Mouse (Mus musculus): ENCODE measurements around the gene Zfp90.

- no peak for TF ChIP-seq POLR2A (IDR thresholded peaks at IDR 0.05; ENCODE audit: insufficient read length, low read depth)
- no peak for TF ChIP-seq USF1 (IDR thresholded peaks at IDR 0.05; ENCODE audit: low read depth)
- no peak for TF ChIP-seq MAX (IDR thresholded peaks at IDR 0.05; ENCODE audit: low read depth)
- no peak for TF ChIP-seq MYOG (IDR thresholded peaks at IDR 0.05; ENCODE audit: control insufficient read depth in 1 of 3, insufficient read depth in 1 of 3, insufficient read length in 2 of 3, low read depth in 2 of 3)
- no peak for TF ChIP-seq CEBPB (IDR thresholded peaks at IDR 0.05; ENCODE audit: insufficient read depth, poor library complexity, severe bottlenecking)
Observed at GRCm38 (mm10) chr8:106405810-106406209, 9.3 kb upstream of the Zfp90 start.

Data from myocyte (in vitro differentiated cells).